8 mouse cellular contexts compared by ENCODE assay signal in the genomic region with DNA sequence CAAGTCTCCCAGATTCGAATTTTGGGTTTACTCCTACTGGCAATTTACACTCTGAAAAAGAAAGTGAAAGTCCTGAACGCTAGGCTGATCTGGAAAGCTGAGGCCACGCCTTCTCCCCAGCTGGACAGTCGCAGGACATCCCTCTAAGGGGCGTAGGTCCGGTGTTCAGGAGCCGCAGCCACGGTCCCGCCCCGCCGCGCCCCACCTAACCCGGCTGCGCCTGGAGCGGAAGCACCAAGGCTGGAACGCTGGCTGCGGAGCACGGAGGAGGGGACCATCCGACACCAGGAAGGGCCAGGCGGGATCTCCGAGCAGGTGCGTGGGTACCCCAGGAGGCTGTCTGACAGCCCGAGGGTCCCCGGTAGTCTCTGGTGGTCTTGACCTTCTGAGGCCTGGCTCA. TPM values are rescaled to one million over a fixed set of nuclear protein-coding genes. Genes with fewer than 3 reads are reported as not detected.
DNase-seq lines count a peak whose midpoint lies in the region; ATAC-seq and TF ChIP-seq lines count a peak whose summit lies in the region.

A gene (minus strand): TSS at position 10 of the 400 bp plus-strand sequence.
A gene (plus strand): TSS at position 204 of the 400 bp plus-strand sequence.

- TF ChIP-seq CTCF in left cerebral cortex, adult 2 months (IDR thresholded peaks at IDR 0.05): no peak

- peak within 1 kb of the TSS; percentile 41 for H3K9ac ChIP-seq in hindbrain, embryonic 16.5 days (ENCODE audit: low read depth, low read length)

- H3K4me3 ChIP-seq in hindbrain, embryonic 16.5 days (ENCODE audit: low read length): peak within 1 kb of the TSS; percentile 39
- peak within 1 kb of the TSS; percentile 69 for H3K4me3 ChIP-seq in left cerebral cortex, adult 2 months

- H3K36me3 ChIP-seq in hindbrain, embryonic 16.5 days (ENCODE audit: control insufficient read depth, insufficient read depth, low read length): no peaks in the 10 kb centered on the region

- H3K4me2 ChIP-seq in hindbrain, embryonic 16.5 days (ENCODE audit: low read length): peak within 1 kb of the TSS; percentile 54

- DNase-seq in R1 (ENCODE audit: low read depth, low spot score): peak; percentile 85
- peak; percentile 60 to 64 for DNase-seq in cerebellum, postnatal 36 days
- peak; percentile 91 for DNase-seq in gastrocnemius, adult 18-20 months (ENCODE audit: low spot score)
- DNase-seq in left cerebral cortex, adult 2 months (ENCODE audit: extremely low spot score in 1 of 2, low spot score in 2 of 2): peak; percentile 43 to 48
- DNase-seq in right cerebral cortex, adult 2 months (ENCODE audit: low spot score in 2 of 2): peak; percentile 30 to 34
- peak; percentile 93 for DNase-seq in urinary bladder, postnatal 14 days (ENCODE audit: low spot score)

- no peak for ATAC-seq in hindbrain, embryonic 16.5 days
- ATAC-seq in megakaryocyte, adult 5-6 weeks (ENCODE audit: poor library complexity, severe bottlenecking): peak; percentile 89

- peaks cover 4% of the 10 kb centered on the region for H3K4me1 ChIP-seq in hindbrain, embryonic 16.5 days (ENCODE audit: control insufficient read depth, insufficient read depth, low read depth, low read length)

- intact Hi-C loops in left cerebral cortex, adult 2 months (cut with DNase I): loop anchor here (10.0 kb wide), 1 partner anchor 199 kb away; a partner anchor contains a TSS

- no peak within 1 kb of the TSS for H3K27ac ChIP-seq in hindbrain, embryonic 16.5 days (ENCODE audit: low read depth, low read length)
- H3K27ac ChIP-seq in left cerebral cortex, adult 2 months: peak within 1 kb of the TSS; percentile 33

- no peaks in the 10 kb centered on the region for H3K9me3 ChIP-seq in hindbrain, embryonic 16.5 days (ENCODE audit: control insufficient read depth, low read length)

- 1% methylated on average over 24 of the region's 24 CpGs for WGBS in hindbrain, embryonic 16.5 days

- H3K27me3 ChIP-seq in hindbrain, embryonic 16.5 days (replicated peaks; ENCODE audit: control insufficient read depth, insufficient read depth, low read length): no peaks in the 10 kb centered on the region

RNA-seq across cellular contexts. Expression of the first gene that starts in this region (rescaled TPM):
- 1 to 10 TPM; 1.5 to 2.4 TPM for total RNA-seq in gastrocnemius, adult 18-20 months (2021)
- 5.3 and 6.2 TPM in 2 replicates for polyA plus RNA-seq in hindbrain, embryonic 16.5 days (2015; fragmentation: Nextera tagmentation; extraction: Ambion mirVana)
- total RNA-seq in left cerebral cortex, adult 2 months (2021): 1 to 10 TPM; 2.3 to 3.5 TPM
- 18.6 and 23.3 TPM in 2 replicates for total RNA-seq in megakaryocyte, adult 5-6 weeks (2015)
- total RNA-seq in megakaryocyte, adult 5-6 weeks (2017): 15.8 and 24.6 TPM in 2 replicates

RNA-seq across cellular contexts. Expression of the second gene that starts in this region (rescaled TPM):
- total RNA-seq in gastrocnemius, adult 18-20 months (2021): 10 to 100 TPM; 16.7 to 22.4 TPM
- 0.90 and 1.3 TPM in 2 replicates for polyA plus RNA-seq in hindbrain, embryonic 16.5 days (2015; fragmentation: Nextera tagmentation; extraction: Ambion mirVana)
- 1 to 10 TPM; 4.6 to 5.8 TPM for total RNA-seq in left cerebral cortex, adult 2 months (2021)
- total RNA-seq in megakaryocyte, adult 5-6 weeks (2015): 63.0 and 71.7 TPM in 2 replicates
- total RNA-seq in megakaryocyte, adult 5-6 weeks (2017): 11.2 and 14.9 TPM in 2 replicates

Comparison
In these comparisons a context has a peak if more than half of its experiments do, and no peak if none do; other contexts are left out.
1. DNase-seq: peak in every context shown above with its lines; median percentile 93 in urinary bladder, postnatal 14 days; 91 in gastrocnemius, adult 18-20 months; 85 in R1; 62 in cerebellum, postnatal 36 days; 46 in left cerebral cortex, adult 2 months; 32 in right cerebral cortex, adult 2 months.